Mouse (Mus musculus): ENCODE measurements around the gene Zbtb32. TPM values are rescaled to one million over a fixed set of nuclear protein-coding genes. Genes with fewer than 3 reads are reported as not detected.

Zbtb32 gene
- total and polyA plus RNA-seq, 3 experiments, result 173 to 183 (median 178) TPM

GRCm38 (mm10) chr7:30613529-30614112 is 14.9 kb upstream of the Zbtb32 start:
- Histone ChIP-seq H3K4me3 (replicated peaks in 1 of 3; ENCODE audit: low read depth in 2 of 3, low read length in 2 of 3, poor library complexity in 1 of 3) (no peak overlapping the region), H3K27me3 (replicated peaks) (no peaks in the 10 kb centered on the region), H3K27ac (ENCODE audit: insufficient read depth, low read depth) (no peak overlapping the region), H3K9ac (ENCODE audit: insufficient read depth, low read depth) (no peak overlapping the region), H3K9me3 (replicated peaks; ENCODE audit: low read length) (no peaks in the 10 kb centered on the region), H3K4me1 (ENCODE audit: control insufficient read depth in 1 of 2, insufficient read depth in 2 of 2) (peaks cover 0 to 21% of the 10 kb centered on the region in 2 experiments; a peak in 2 of 4 replicates), H3K4me2 (ENCODE audit: insufficient read depth, low read depth, poor library complexity, severe bottlenecking) (no peak overlapping the region), H3K36me3 (replicated peaks in 1 of 2; ENCODE audit: control insufficient read depth in 1 of 2, insufficient read depth in 1 of 2, low read length in 1 of 2) (peaks cover 27 to 46% of the 10 kb centered on the region in 2 experiments), H3K79me2 (replicated peaks; ENCODE audit: control insufficient read depth, extremely low read depth, insufficient read depth, poor library complexity, severe bottlenecking) (no peaks in the 10 kb centered on the region)
- in situ Hi-C loops (cut with MboI; ENCODE audit: low pct_ligation_motif_present, low pct_unique_long_range_greater_than_20kb, low sequenced_read_pairs), result no loop called here
- dilution Hi-C loops (cut with MboI; ENCODE audit: extremely low pct_ligation_motif_present, extremely low pct_unique_long_range_greater_than_20kb, low sequenced_read_pairs), result no loop called here
- TF ChIP-seq CTCF (conservative IDR thresholded peaks at IDR 0.05 in 1 of 2, IDR thresholded peaks at IDR 0.05 in 1 of 2; ENCODE audit: low read depth in 2 of 2, low read length in 2 of 2), result peak; percentile 73 to 84
- TF ChIP-seq ZMIZ1 (IDR thresholded peaks at IDR 0.05; ENCODE audit: low read depth, low read length), result no peak
- TF ChIP-seq SIN3A (IDR thresholded peaks at IDR 0.05; ENCODE audit: low read length), result no peak
- no peak for TF ChIP-seq ETS1 (conservative IDR thresholded peaks at IDR 0.05; ENCODE audit: low read depth, low read length)
- TF ChIP-seq CHD2 (IDR thresholded peaks at IDR 0.05; ENCODE audit: low read length), result no peak
- no peak for TF ChIP-seq BHLHE40 (IDR thresholded peaks at IDR 0.05; ENCODE audit: low read depth, low read length)
- TF ChIP-seq CHD1 (IDR thresholded peaks at IDR 0.05; ENCODE audit: low read depth, low read length), result no peak
- TF ChIP-seq ZC3H11A (IDR thresholded peaks at IDR 0.05; ENCODE audit: low read depth, low read length), result peak; percentile 23; the same call in 1 of the 2 replicates
- TF ChIP-seq NELFE (IDR thresholded peaks at IDR 0.05; ENCODE audit: low read depth, low read length), result no peak; the same call in 1 of the 2 replicates
- no peak for TF ChIP-seq ZNF384 (IDR thresholded peaks at IDR 0.05; ENCODE audit: low read depth, low read length)
- no peak for TF ChIP-seq EP300 (IDR thresholded peaks at IDR 0.05; ENCODE audit: low read length)
- TF ChIP-seq MAX (IDR thresholded peaks at IDR 0.05; ENCODE audit: low read length), result no peak
- TF ChIP-seq SMC3 (IDR thresholded peaks at IDR 0.05; ENCODE audit: low read depth, low read length), result peak; percentile 84
- TF ChIP-seq RAD21 (IDR thresholded peaks at IDR 0.05; ENCODE audit: low read depth, low read length), result peak; percentile 63
- TF ChIP-seq PAX5 (IDR thresholded peaks at IDR 0.05; ENCODE audit: low read length), result no peak
- TF ChIP-seq IRF4 (IDR thresholded peaks at IDR 0.05; ENCODE audit: low read depth, low read length), result 0 out of 2 replicates have a peak, but pooled peaks have one; percentile 25
- TF ChIP-seq RCOR1 (conservative IDR thresholded peaks at IDR 0.05; ENCODE audit: low read depth, low read length), result no peak
- TF ChIP-seq NRF1 (IDR thresholded peaks at IDR 0.05; ENCODE audit: low read depth, low read length), result no peak
- TF ChIP-seq ZKSCAN1 (IDR thresholded peaks at IDR 0.05; ENCODE audit: borderline replicate concordance, low read depth, low read length), result no peak
- peak; percentile 63 for DNase-seq (ENCODE audit: extremely low read depth)

GRCm38 (mm10) chr7:30612654-30613402 is 14.1 kb upstream of the Zbtb32 start, which contains the start of gene Upk1a:
Gene Upk1a, minus strand, starts transcription at chr7:30612847.
- no peak within 1 kb of the TSS for H3K4me2 ChIP-seq (ENCODE audit: insufficient read depth, low read depth, poor library complexity, severe bottlenecking)
- H3K4me1 ChIP-seq (ENCODE audit: control insufficient read depth in 1 of 2, insufficient read depth in 2 of 2), result peaks cover 2 to 28% of the 10 kb centered on the region in 2 experiments; a peak in 3 of 4 replicates
- no peak within 1 kb of the TSS for H3K4me3 ChIP-seq (replicated peaks in 1 of 3; ENCODE audit: low read depth in 2 of 3, low read length in 2 of 3, poor library complexity in 1 of 3)
- H3K27ac ChIP-seq (ENCODE audit: insufficient read depth, low read depth), result no peak within 1 kb of the TSS
- no peaks in the 10 kb centered on the region for H3K79me2 ChIP-seq (replicated peaks; ENCODE audit: control insufficient read depth, extremely low read depth, insufficient read depth, poor library complexity, severe bottlenecking)
- H3K36me3 ChIP-seq (replicated peaks in 1 of 2; ENCODE audit: control insufficient read depth in 1 of 2, insufficient read depth in 1 of 2, low read length in 1 of 2), result peaks cover 19 to 38% of the 10 kb centered on the region in 2 experiments
- H3K9me3 ChIP-seq (replicated peaks; ENCODE audit: low read length), result no peaks in the 10 kb centered on the region
- dilution Hi-C loops (cut with MboI; ENCODE audit: extremely low pct_ligation_motif_present, extremely low pct_unique_long_range_greater_than_20kb, low sequenced_read_pairs), result no loop called here
- no peaks in the 10 kb centered on the region for H3K27me3 ChIP-seq (replicated peaks)
- DNase-seq (ENCODE audit: extremely low read depth), result no peak
- H3K9ac ChIP-seq (ENCODE audit: insufficient read depth, low read depth), result no peak within 1 kb of the TSS
- in situ Hi-C loops (cut with MboI; ENCODE audit: low pct_ligation_motif_present, low pct_unique_long_range_greater_than_20kb, low sequenced_read_pairs), result no loop called here
- TF ChIP-seq USF1 (IDR thresholded peaks at IDR 0.05; ENCODE audit: low read depth, low read length) (no peak), CTCF (conservative IDR thresholded peaks at IDR 0.05 in 1 of 2, IDR thresholded peaks at IDR 0.05 in 1 of 2; ENCODE audit: low read depth in 2 of 2, low read length in 2 of 2) (no peak), ZKSCAN1 (IDR thresholded peaks at IDR 0.05; ENCODE audit: borderline replicate concordance, low read depth, low read length) (no peak), MYC (IDR thresholded peaks at IDR 0.05; ENCODE audit: low read depth, low read length) (no peak), JUND (conservative IDR thresholded peaks at IDR 0.05; ENCODE audit: low read depth, low read length) (no peak), ETS1 (conservative IDR thresholded peaks at IDR 0.05; ENCODE audit: low read depth, low read length) (no peak), PAX5 (IDR thresholded peaks at IDR 0.05; ENCODE audit: low read length) (no peak), UBTF (IDR thresholded peaks at IDR 0.05; ENCODE audit: low read depth, low read length) (no peak), ZC3H11A (IDR thresholded peaks at IDR 0.05; ENCODE audit: low read depth, low read length) (no peak), POLR2A (IDR thresholded peaks at IDR 0.05; ENCODE audit: low read depth, low read length) (no peak), SMC3 (IDR thresholded peaks at IDR 0.05; ENCODE audit: low read depth, low read length) (no peak), MEF2A (IDR thresholded peaks at IDR 0.05; ENCODE audit: borderline replicate concordance, low read depth, low read length) (no peak), EP300 (IDR thresholded peaks at IDR 0.05; ENCODE audit: low read length) (no peak), SIN3A (IDR thresholded peaks at IDR 0.05; ENCODE audit: low read length) (no peak), TCF12 (IDR thresholded peaks at IDR 0.05; ENCODE audit: low read depth, low read length) (no peak), NRF1 (IDR thresholded peaks at IDR 0.05; ENCODE audit: low read depth, low read length) (no peak), CHD1 (IDR thresholded peaks at IDR 0.05; ENCODE audit: low read depth, low read length) (no peak), KAT2A (IDR thresholded peaks at IDR 0.05; ENCODE audit: insufficient replicate concordance, low read length) (no peak), GABPA (IDR thresholded peaks at IDR 0.05; ENCODE audit: insufficient replicate concordance, low read depth, low read length) (no peak), MAZ (IDR thresholded peaks at IDR 0.05; ENCODE audit: low read depth, low read length) (no peak)

Data from CH12.LX (cell line).